Mouse (Mus musculus): ENCODE measurements around the gene Slc24a4.

DNA sequence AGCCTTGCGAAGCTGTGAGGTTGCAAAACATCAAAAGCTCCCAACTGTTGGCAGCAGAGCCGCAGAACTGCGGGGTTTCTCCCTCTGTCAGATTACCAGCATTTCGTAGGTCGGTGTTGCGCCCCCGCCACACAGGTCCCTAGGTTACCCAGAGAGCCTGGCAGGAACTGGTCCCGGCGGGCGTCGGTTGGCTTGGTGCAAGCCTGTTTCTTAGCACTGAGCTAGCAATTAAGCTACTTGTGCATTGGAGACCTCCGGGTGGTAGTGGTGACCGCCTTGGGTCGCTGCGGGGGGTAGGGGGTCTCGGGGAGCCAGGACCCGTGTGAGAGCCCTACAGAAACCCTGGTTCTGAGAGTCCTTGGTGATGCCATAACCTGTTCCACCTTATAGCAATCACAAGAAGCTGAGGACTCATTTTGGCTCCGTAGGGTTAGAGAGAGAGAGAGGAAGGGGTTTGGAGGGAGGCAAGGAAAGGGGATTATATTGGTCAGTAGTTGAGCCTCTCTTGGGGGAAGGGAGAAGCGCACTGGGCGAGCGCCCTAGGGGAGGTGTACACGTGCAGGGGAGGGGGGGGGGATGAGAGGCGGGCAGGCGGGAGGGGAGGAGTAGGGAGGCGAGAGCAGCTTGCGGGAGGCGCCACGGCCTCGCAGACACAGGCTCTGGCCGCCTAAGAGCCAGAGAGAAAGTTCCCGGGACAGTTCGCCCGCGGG is at the start of gene Slc24a4:
- TF ChIP-seq CTCF (IDR thresholded peaks at IDR 0.05; ENCODE audit: borderline replicate concordance, insufficient read depth, low read depth, low read length) (no peak), POLR2A (IDR thresholded peaks at IDR 0.05; ENCODE audit: borderline replicate concordance, insufficient read depth, low read length) (no peak)

Measured in cerebellum, adult 2 months (tissue).